Mouse (Mus musculus): Measurements from ENCODE around the gene Lipc. TPM values are rescaled to one million over a fixed set of nuclear protein-coding genes. Genes with fewer than 3 reads are reported as not detected.

Lipc gene
- not detected in 2 replicates for polyA plus RNA-seq (2016; fragmentation: Nextera tagmentation; extraction: Ambion mirVana)

DNA sequence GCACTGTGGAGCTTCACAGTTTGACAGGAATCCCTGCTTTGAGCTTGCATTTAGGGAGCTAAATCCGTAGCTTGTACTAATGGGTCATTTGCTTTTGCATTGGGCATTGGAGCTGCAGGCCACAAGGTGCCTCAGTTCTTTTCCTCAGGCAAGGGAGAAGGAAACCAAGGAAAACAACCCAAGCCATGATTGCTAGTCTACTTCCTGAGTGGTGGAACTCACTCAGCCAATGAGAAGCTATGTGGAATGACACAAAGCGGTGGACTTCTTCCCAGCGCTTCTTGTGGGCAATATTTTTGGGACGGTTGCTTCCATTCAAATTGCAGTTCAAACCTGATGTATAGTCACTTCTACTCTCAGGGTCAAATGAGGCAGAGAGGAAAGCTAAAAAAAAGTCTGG, at the start of gene Lipc:
Gene Lipc, minus strand, starts transcription at position 101 of the 400 bp plus-strand sequence.
- WGBS = 90% methylated on average over 4 of the region's 4 CpGs
- H3K9me3 ChIP-seq = no peaks in the 10 kb centered on the region
- H3K4me1 ChIP-seq = peaks cover 10% of the 10 kb centered on the region
- 0 out of 2 replicates have a peak within 1 kb of the TSS, but pooled peaks have one; percentile 10 for H3K27ac ChIP-seq (replicated peaks)
- no peak for DNase-seq (ENCODE audit: low spot score)
- H3K4me3 ChIP-seq = no peak within 1 kb of the TSS
- H3K27me3 ChIP-seq (replicated peaks; ENCODE audit: low read depth, poor library complexity, severe bottlenecking) = no peaks in the 10 kb centered on the region
- no peaks in the 10 kb centered on the region for H3K36me3 ChIP-seq (replicated peaks)

GRCm38 (mm10) chr9:70999161-70999560, 47.1 kb upstream of the Lipc start:
- DNase-seq (ENCODE audit: low spot score) = no peak
- 89% methylated on average over 4 of the region's 4 CpGs for WGBS
- H3K27me3 ChIP-seq (replicated peaks; ENCODE audit: low read depth, poor library complexity, severe bottlenecking) = no peaks in the 10 kb centered on the region
- no peak overlapping the region for H3K27ac ChIP-seq (replicated peaks)
- no peaks in the 10 kb centered on the region for H3K4me1 ChIP-seq
- H3K9me3 ChIP-seq = no peaks in the 10 kb centered on the region
- no peak overlapping the region for H3K4me3 ChIP-seq
- no peaks in the 10 kb centered on the region for H3K36me3 ChIP-seq (replicated peaks)

DNA sequence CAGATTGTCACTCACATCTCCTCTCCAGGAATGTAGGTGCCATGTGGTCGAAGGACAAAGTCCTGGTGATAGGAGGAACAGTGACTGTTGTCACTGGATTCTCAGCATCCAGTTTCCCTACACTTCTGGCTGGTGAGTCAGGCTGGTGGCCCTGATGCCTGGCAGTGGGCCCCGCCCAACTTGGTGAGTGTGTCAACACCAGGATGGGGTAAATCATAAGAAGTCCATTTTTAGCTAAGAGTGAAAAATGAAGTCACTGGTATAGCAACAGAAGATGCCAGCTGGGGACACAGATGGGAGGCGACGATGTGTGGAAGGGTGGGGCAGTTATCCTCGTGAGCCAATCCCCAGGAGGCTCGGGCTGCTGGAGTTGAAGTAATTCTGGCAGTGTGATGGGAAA, 46.7 kb upstream of the Lipc start:
- H3K36me3 ChIP-seq (replicated peaks) = no peaks in the 10 kb centered on the region
- H3K9me3 ChIP-seq = no peaks in the 10 kb centered on the region
- DNase-seq (ENCODE audit: low spot score) = no peak
- H3K4me3 ChIP-seq = no peak overlapping the region
- H3K27ac ChIP-seq (replicated peaks) = no peak overlapping the region
- no peaks in the 10 kb centered on the region for H3K4me1 ChIP-seq
- 79% methylated on average over 6 of the region's 6 CpGs for WGBS
- no peaks in the 10 kb centered on the region for H3K27me3 ChIP-seq (replicated peaks; ENCODE audit: low read depth, poor library complexity, severe bottlenecking)

- Histone ChIP-seq H3K36me3 (replicated peaks) (no peaks in the 10 kb centered on the region), H3K4me1 (no peaks in the 10 kb centered on the region), H3K27me3 (replicated peaks; ENCODE audit: low read depth, poor library complexity, severe bottlenecking) (no peaks in the 10 kb centered on the region), H3K4me3 (no peak overlapping the region), H3K27ac (replicated peaks) (no peak overlapping the region), H3K9me3 (no peaks in the 10 kb centered on the region)
- WGBS = 82% methylated on average over 6 of the region's 6 CpGs
- DNase-seq (ENCODE audit: low spot score) = no peak
Measured at GRCm38 (mm10) chr9:70993326-70993725, 41.3 kb upstream of the Lipc start.

GRCm38 (mm10) chr9:70991401-70991800, 39.4 kb upstream of the Lipc start:
- no peaks in the 10 kb centered on the region for H3K27me3 ChIP-seq (replicated peaks; ENCODE audit: low read depth, poor library complexity, severe bottlenecking)
- no peak overlapping the region for H3K4me3 ChIP-seq
- H3K4me1 ChIP-seq = 0 out of 2 replicates have a peak, but pooled peaks cover 4% of the 10 kb centered on the region
- 84% methylated on average over 5 of the region's 5 CpGs for WGBS
- no peaks in the 10 kb centered on the region for H3K9me3 ChIP-seq
- H3K36me3 ChIP-seq (replicated peaks) = no peaks in the 10 kb centered on the region
- DNase-seq (ENCODE audit: low spot score) = no peak
- H3K27ac ChIP-seq (replicated peaks) = no peak overlapping the region

GRCm38 (mm10) chr9:70987210-70987609, 35.2 kb upstream of the Lipc start:
- no peaks in the 10 kb centered on the region for H3K9me3 ChIP-seq
- H3K27ac ChIP-seq (replicated peaks) = no peak overlapping the region
- 43% methylated on average over 2 of the region's 2 CpGs for WGBS
- H3K36me3 ChIP-seq (replicated peaks) = no peaks in the 10 kb centered on the region
- no peaks in the 10 kb centered on the region for H3K27me3 ChIP-seq (replicated peaks; ENCODE audit: low read depth, poor library complexity, severe bottlenecking)
- H3K4me1 ChIP-seq = 0 out of 2 replicates have a peak, but pooled peaks cover 4% of the 10 kb centered on the region
- no peak for DNase-seq (ENCODE audit: low spot score)
- H3K4me3 ChIP-seq = no peak overlapping the region

DNA sequence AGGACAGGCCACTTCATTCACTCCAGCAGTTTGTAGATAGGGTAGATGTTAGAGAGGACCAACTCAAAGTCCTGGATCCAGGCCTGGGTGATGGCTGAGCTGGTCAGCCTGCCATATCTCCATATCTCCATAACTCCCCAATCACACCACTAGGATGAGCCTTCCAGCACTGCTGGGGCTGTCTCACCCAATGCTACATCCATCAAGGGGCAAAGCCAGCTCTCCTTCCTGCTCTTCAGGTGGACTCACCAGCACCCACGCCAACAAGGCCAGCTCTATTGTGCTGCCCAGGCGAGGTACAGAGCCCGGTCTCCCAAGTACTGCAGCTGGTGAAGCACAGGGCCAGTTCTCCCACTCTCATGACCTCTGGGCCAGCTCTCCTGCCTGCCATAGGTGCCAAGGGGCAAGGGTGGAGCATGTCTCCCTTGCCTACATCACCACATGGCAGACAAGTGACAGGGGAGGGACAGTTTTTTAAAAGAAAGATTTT, 31.0 kb upstream of the Lipc start:
- Histone ChIP-seq H3K9me3 (peaks cover 2% of the 10 kb centered on the region; the same call in 1 of the 2 replicates), H3K27me3 (replicated peaks; ENCODE audit: low read depth, poor library complexity, severe bottlenecking) (no peaks in the 10 kb centered on the region), H3K4me3 (no peak overlapping the region), H3K36me3 (replicated peaks) (no peaks in the 10 kb centered on the region), H3K27ac (replicated peaks) (no peak overlapping the region), H3K4me1 (0 out of 2 replicates have a peak, but pooled peaks cover 4% of the 10 kb centered on the region)
- WGBS = 93% methylated on average over 3 of the region's 3 CpGs
- no peak for DNase-seq (ENCODE audit: low spot score)

DNA sequence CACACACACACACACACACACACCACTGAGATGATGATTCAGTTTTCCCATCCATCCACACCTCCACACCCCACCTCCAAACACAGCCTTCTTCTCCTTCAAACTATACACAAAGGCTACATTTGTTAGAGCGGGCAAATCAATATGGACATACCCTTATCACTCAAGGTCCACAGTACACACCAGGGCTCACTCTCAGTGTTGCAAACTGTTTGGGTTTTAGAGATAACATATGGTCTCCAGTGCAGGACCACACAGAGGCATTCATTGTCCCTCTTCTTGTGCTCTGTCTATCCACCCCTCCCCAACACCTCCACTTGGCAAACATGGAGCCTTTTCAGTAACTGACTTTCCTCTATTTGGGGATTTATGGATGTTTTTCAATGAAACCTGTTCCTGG, 29.7 kb upstream of the Lipc start:
- H3K36me3 ChIP-seq (replicated peaks) = no peaks in the 10 kb centered on the region
- no peak for DNase-seq (ENCODE audit: low spot score)
- H3K4me3 ChIP-seq = no peak overlapping the region
- 98% methylated on average over 1 of the region's 1 CpGs for WGBS
- peaks cover 2% of the 10 kb centered on the region; the same call in 1 of the 2 replicates for H3K9me3 ChIP-seq
- H3K27ac ChIP-seq (replicated peaks) = no peak overlapping the region
- no peaks in the 10 kb centered on the region for H3K27me3 ChIP-seq (replicated peaks; ENCODE audit: low read depth, poor library complexity, severe bottlenecking)
- no peaks in the 10 kb centered on the region for H3K4me1 ChIP-seq

DNA sequence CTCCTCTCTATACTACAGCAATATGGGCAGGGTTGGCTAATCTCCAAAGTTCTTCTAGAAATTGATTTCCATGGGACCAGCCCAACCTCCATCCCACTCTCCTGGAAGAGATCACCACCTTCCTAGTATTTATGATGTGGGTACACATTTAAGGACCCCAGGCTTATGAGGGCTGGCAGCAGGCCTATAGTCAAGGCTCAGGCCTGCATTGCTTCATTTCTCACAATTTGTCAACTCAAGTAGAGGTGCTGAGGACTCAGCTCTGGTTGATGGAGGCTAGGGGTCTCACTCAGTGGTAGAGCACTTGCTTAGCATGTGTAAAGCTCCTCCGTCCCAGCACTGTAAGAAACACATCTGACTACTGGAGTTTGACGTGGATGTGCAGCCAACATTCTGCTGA, 27.6 kb upstream of the Lipc start:
- Histone ChIP-seq H3K4me3 (no peak overlapping the region), H3K36me3 (replicated peaks) (no peaks in the 10 kb centered on the region), H3K27me3 (replicated peaks; ENCODE audit: low read depth, poor library complexity, severe bottlenecking) (no peaks in the 10 kb centered on the region), H3K4me1 (no peaks in the 10 kb centered on the region), H3K27ac (replicated peaks) (no peak overlapping the region), H3K9me3 (peaks cover 2% of the 10 kb centered on the region; the same call in 1 of the 2 replicates)
- 91% methylated on average over 2 of the region's 2 CpGs for WGBS
- no peak for DNase-seq (ENCODE audit: low spot score)

DNA sequence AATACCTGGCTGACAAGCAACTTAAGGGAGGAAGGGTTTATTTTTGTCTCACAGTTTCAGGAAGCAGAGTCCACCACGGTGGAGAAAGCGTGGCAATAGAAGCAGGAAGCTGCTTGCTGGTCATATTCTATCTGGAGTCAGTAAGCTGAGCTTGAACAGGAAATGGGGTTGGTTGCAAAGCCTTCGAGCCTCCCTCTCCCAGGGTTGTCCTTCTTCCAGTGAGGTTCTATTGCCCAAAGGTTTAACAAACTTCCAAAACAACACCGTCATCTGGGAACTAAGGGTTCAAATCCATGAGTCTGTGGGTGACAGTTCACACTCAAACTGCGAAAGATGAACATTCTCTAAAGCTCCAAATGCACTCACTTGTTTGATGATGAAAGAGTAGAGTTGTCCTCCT, 27.1 kb upstream of the Lipc start:
- Histone ChIP-seq H3K4me1 (no peaks in the 10 kb centered on the region), H3K27me3 (replicated peaks; ENCODE audit: low read depth, poor library complexity, severe bottlenecking) (no peaks in the 10 kb centered on the region), H3K4me3 (no peak overlapping the region), H3K9me3 (peaks cover 2% of the 10 kb centered on the region; the same call in 1 of the 2 replicates), H3K36me3 (replicated peaks) (no peaks in the 10 kb centered on the region), H3K27ac (replicated peaks) (no peak overlapping the region)
- no peak for DNase-seq (ENCODE audit: low spot score)
- 85% methylated on average over 5 of the region's 5 CpGs for WGBS

GRCm38 (mm10) chr9:70977392-70977791, 25.4 kb upstream of the Lipc start:
- H3K4me1 ChIP-seq = no peaks in the 10 kb centered on the region
- no peak overlapping the region for H3K4me3 ChIP-seq
- no peaks in the 10 kb centered on the region for H3K27me3 ChIP-seq (replicated peaks; ENCODE audit: low read depth, poor library complexity, severe bottlenecking)
- DNase-seq (ENCODE audit: low spot score) = no peak
- WGBS = 61% methylated on average over 1 of the region's 1 CpGs
- H3K27ac ChIP-seq (replicated peaks) = no peak overlapping the region
- peaks cover 2% of the 10 kb centered on the region; the same call in 1 of the 2 replicates for H3K9me3 ChIP-seq
- H3K36me3 ChIP-seq (replicated peaks) = no peaks in the 10 kb centered on the region

GRCm38 (mm10) chr9:70975921-70976320, 23.9 kb upstream of the Lipc start:
- DNase-seq (ENCODE audit: low spot score) = no peak
- no peaks in the 10 kb centered on the region for H3K36me3 ChIP-seq (replicated peaks)
- H3K9me3 ChIP-seq = peaks cover 2% of the 10 kb centered on the region; the same call in 1 of the 2 replicates
- H3K4me3 ChIP-seq = no peak overlapping the region
- 91% methylated on average over 2 of the region's 2 CpGs for WGBS
- H3K4me1 ChIP-seq = no peaks in the 10 kb centered on the region
- no peaks in the 10 kb centered on the region for H3K27me3 ChIP-seq (replicated peaks; ENCODE audit: low read depth, poor library complexity, severe bottlenecking)
- H3K27ac ChIP-seq (replicated peaks) = no peak overlapping the region

DNA sequence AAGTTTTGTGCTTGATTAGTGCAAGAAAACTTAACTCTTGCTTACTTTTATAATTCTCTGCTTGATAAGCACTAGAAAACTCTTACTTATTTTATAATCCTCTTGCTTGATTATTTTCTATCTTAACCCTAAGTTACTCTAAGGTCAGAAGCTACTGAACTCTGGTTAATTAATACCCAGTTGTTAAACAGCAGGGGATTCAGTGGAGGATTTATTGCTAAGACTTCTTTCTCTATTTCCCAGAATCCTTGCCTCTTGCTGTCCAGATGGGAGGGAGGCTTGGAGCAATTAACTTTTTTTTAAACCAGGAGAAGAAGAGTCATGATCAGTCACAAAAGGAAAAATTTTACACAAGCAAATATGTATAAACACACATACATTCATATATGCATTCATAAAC, 21.3 kb upstream of the Lipc start:
- DNase-seq (ENCODE audit: low spot score) = no peak
- Histone ChIP-seq H3K4me1 (no peaks in the 10 kb centered on the region), H3K4me3 (no peak overlapping the region), H3K9me3 (no peaks in the 10 kb centered on the region), H3K27ac (replicated peaks) (no peak overlapping the region), H3K36me3 (replicated peaks) (no peaks in the 10 kb centered on the region), H3K27me3 (replicated peaks; ENCODE audit: low read depth, poor library complexity, severe bottlenecking) (no peaks in the 10 kb centered on the region)
